Mouse (Mus musculus): ENCODE data around the gene Camk1d.
"Not testable (repeated sequence)": the region's sequence is repeated elsewhere in the genome, so short reads cannot be mapped to it uniquely, and the experiment has no call there.

Camk1d gene

GRCm38 (mm10) chr2:5579391-5579790 lies 134.9 kb downstream of the Camk1d start:
- CTCF ChIA-PET, result no interaction called here

DNA sequence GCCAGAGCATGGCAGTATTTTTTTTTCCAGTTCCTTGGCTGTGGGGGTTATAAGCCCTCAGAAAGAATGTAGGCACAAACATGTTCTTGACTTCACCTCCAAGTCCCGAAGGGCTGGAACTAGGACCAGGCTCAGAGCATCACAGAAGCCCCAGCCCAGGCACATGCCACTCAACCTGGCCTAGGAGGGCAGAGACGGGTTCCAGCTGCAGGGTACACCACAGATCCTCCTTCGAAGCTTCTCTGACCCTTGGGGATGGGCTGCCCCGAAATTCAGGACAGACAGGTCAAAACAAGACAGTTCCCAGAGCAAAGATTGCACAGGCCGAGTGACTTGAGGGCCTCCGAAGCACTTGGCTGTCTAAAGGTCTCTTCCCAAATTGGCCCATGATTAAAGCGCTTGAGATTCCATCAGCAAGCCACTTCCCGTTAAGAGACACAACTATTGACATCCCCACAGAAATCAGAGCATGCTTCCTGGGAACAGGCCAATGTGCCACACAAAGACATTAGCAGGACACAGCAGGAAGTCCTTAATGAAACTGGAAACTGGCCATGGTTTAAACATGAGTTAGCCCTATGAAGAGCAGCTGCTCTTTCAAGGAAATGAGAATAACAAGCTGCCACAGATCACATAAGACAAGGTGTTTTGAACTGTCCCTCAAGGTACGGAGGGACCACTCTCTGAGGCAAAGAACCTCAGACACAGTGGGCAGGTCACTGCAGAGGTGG lies 136.8 kb downstream of the Camk1d start:
- CTCF ChIA-PET, result no interaction called here

DNA sequence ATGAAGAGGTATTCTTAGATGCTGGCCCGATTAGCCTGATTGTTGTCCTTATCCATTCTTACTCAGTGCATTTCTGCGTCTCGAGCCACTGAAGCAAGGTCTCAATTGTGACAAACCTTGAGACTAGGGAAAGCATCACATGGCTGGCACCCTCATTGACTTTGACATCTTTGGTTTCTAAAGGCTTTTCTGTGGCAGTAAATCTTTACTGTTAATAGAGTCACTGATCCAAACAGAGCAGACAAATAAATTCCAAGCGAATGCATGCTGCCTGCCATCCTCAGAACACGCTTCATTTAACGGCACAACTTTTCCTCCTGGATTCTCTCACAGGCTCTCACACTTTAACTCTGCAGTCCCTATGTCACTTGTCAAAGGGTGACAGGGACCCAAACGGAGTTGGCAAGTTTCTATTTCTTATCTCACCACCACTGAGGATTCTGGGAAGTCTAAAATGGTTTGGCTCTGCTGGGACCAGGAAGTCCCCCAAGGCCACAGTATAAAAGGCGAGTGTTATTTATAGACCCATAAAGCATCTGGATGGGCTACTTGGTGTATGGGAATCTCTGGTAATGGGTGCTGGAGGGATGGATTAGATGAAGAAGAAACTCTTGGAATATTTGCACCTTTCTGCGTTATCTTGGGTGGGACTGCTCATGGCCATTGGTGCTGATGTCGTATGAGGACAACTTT lies 141.9 kb downstream of the Camk1d start:
- CTCF ChIA-PET, result no interaction called here

DNA sequence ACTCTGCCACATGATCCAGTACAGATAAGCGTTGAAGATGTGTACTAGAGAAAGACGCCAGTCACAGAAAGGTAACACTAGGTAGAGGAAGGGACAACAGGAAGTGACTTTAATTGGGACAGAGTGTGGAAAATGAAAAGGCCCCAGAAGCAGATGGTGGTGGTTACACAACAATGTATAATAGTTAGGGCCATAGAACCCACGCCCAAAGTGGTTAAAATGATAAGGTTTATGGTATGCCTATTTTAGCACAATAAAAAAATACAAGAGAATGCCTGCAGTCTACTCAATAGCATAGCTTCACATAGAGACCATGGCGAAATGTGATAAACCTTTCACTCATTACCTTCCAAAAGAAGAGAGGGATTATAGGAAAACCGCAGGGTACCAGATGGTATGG lies 147.7 kb downstream of the Camk1d start:
- CTCF ChIA-PET, result interaction anchor here (0.6 kb wide), 1 partner anchor 41 kb away, joined by 6 read pairs; no protein-coding TSS in a partner anchor

GRCm38 (mm10) chr2:5563685-5564084 lies 150.6 kb downstream of the Camk1d start:
- CTCF ChIA-PET, result no interaction called here

DNA sequence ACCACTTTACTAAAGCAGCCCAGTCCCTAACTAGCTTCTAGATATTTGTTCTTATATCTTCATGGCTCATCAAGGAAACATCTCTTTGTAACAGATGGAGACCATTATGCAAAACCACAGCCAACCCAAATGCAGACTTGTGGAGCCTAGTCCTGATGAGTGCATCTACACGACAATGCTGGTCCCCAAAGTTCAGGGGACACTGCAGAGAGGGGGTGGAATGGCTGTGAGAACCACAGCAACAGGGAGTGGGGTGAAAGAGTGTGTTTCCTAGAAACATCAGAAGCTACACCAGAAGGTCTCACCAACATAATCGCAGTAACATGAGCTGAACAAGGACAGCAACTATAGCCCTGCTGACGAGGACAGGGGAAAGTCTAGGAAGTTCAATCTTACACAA lies 152.9 kb downstream of the Camk1d start:
- CTCF ChIA-PET, result no interaction called here

DNA sequence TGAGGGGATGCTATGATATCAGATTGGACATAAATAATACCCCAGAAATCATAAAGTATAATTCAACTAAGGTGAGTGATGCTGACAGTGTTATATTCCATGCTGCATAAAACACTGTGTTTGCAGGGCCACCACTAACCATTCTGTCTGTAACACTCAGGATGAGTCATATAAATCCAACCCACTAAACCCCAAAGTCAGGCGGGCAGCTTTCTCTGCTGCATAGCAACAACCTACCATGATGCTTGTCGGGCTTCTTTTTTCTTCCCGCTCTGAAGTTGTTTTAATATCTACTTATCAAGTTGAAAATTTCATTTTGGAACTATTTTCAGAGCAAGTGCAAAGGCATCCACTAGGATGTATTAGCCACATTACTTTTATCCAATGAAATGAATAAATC lies 161.1 kb downstream of the Camk1d start:
- CTCF ChIA-PET, result no interaction called here

- CTCF ChIA-PET, result no interaction called here
Observed at GRCm38 (mm10) chr2:5551758-5552255, 162.5 kb downstream of the Camk1d start.

DNA sequence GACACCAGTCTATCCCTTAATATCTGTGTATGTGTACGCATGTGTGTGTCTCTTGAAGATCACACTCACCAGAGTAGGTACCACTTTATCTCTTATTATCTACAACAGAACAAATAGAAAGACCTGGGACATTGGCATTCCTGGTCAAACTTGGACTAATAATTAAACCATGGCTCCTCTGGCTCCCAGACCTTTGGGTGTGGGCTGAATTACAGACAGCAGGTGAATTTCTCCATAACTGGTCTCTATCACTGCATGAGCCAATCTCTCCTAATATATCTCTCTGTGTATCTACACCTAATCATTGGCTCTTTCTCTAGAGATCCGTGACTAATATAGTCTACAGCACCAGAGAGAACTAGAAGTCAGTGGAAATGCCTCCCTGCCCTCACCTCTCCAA lies 165.0 kb downstream of the Camk1d start:
- CTCF ChIA-PET, result no interaction called here

GRCm38 (mm10) chr2:5548872-5549271 lies 165.4 kb downstream of the Camk1d start:
- CTCF ChIA-PET, result interaction anchor here (0.6 kb wide), 1 partner anchor 48 kb away, joined by 5 read pairs; no protein-coding TSS in a partner anchor

DNA sequence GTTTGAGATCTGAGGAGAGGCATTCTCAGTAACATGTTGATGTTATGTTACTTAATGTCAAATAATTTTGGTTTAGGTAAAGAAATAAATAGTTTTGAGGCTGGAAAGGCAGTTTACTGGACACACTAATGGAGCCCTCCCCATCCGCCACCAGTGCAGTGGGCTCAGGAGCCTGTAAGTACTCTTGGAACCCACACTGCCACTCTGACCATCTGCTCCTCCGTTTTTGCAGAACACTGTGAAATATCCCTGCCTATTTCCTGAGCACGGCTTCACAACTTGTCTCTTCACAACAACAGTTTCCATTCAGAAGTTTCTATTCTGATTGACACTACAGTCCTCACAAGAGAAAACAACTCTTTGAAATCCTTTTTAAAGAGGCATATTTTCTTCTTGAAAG lies 173.4 kb downstream of the Camk1d start:
- CTCF ChIA-PET, result no interaction called here

- CTCF ChIA-PET, result not testable (repeated sequence)
Observed at GRCm38 (mm10) chr2:5539894-5540293, 174.4 kb downstream of the Camk1d start.

DNA sequence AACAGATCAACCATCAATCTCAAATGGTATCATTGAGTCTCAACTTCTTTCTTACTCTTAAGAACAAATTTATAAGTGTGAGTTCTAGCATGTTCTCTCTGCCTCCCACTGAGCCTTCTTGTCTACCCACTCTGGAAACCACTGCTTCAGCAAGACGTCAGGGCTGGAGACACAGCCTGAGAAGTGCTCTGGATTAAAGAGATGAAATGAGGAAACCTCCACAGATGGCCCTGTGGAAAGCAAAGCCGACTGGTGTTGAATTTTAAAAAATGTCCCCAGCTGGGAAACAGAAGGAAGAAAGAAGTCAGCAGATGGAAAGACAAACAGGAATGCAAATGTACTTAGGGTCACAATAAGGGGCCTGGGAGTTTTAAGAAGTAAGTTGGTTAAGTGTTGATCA lies 180.4 kb downstream of the Camk1d start:
- CTCF ChIA-PET, result no interaction called here

GRCm38 (mm10) chr2:5529992-5530391 lies 184.3 kb downstream of the Camk1d start:
- CTCF ChIA-PET, result no interaction called here

- CTCF ChIA-PET, result no interaction called here
Observed at GRCm38 (mm10) chr2:5519221-5519669, 195.1 kb downstream of the Camk1d start.

GRCm38 (mm10) chr2:5515106-5515505 lies 199.2 kb downstream of the Camk1d start:
- CTCF ChIA-PET, result no interaction called here

- CTCF ChIA-PET, result no interaction called here
Observed at GRCm38 (mm10) chr2:5514095-5514494, 200.2 kb downstream of the Camk1d start.

DNA sequence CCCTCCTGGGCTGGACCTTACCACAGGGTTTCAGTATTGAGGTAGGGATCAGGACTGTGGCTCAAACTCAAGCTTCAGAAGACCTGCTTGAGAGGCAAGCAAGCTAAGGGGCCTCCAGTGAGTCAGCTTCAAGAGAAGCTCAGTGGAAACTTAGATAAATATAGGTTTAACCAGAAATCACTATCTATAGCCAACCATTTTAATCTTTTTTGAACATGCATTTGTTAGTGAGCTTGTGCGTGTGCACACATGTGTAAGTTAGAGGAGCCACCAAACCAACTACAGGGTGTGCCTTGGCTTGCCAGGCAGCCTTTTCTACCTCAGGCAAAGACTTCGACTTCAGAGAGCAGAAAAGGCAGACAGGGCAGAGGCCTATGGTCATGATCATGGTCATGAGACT lies 200.7 kb downstream of the Camk1d start:
- CTCF ChIA-PET, result no interaction called here

GRCm38 (mm10) chr2:5510042-5510441 lies 204.3 kb downstream of the Camk1d start:
- CTCF ChIA-PET, result interaction anchor here (1.0 kb wide), 1 partner anchor 13 kb away, joined by 3 read pairs; no protein-coding TSS in a partner anchor

- CTCF ChIA-PET, result interaction anchor here (0.7 kb wide), 1 partner anchor 17 kb away, joined by 3 read pairs; no protein-coding TSS in a partner anchor
Observed at GRCm38 (mm10) chr2:5499620-5500019, 214.7 kb downstream of the Camk1d start.

- CTCF ChIA-PET, result no interaction called here
Observed at GRCm38 (mm10) chr2:5489916-5490315, 224.4 kb downstream of the Camk1d start.

DNA sequence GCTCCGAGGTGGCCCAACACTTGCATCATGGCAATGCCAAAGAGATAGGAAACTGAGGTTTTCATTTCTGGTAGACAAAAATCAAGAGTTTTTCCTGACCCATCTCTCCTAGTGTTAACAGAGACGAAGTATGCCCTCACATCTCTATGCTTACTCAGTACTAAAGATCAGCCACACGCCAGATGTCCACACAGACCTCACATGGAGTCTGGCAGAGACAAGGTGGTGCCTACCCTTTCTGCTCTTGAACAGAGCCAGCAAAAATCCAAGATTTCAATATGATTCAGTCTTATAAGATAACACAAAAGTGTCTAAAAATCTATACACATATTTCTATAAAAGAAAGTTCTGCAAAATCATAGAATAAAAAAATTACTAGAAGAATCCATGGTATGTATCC lies 227.0 kb downstream of the Camk1d start:
- CTCF ChIA-PET, result no interaction called here

- CTCF ChIA-PET, result no interaction called here
Observed at GRCm38 (mm10) chr2:5486663-5487062, 227.7 kb downstream of the Camk1d start.
